Mouse (Mus musculus): ENCODE data around the gene Zic4.

The Zic4 gene

DNA sequence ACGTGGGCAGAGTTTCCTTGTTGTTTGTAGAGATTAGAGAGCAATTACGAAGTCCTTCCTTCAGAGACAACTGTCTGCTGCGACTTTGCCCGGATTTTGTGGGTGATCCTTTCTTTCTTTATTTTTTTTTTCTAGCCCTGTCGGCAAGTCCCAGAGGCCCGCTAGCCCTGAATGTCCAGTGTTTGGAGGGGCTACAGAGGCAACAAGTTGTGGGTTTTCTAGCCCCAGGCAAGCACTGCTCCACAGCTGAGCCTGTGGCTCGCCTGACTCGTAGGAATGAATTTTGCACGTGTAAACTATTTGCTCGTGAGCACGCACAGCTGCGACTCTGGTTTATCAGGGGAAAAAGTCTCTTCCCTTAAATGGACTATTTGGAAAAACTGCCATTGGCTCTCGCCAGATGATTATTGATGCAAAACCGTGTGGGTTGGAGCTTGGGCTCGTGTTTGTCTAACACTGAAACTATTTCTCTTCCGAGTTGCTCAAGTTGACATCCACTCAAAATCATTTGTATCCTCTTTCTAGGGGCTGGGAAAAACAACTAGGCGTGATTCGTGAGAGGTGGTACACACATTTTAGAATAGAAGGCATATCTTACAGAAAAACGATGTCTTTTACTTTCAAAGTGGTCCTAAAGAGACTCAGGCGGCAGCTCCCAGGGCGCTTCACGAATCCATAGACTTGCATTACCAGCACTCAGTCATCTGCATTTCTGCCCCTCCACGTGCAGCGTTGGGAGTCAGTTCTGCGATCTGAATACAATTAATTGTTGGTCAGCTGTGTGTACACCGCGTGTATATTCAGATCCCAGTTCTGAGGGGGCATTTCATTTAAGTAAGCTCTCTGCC, 42.9 kb downstream of the Zic4 start:
- no peak for DNase-seq (ENCODE audit: low read depth)

- DNase-seq (ENCODE audit: low read depth) = no peak
Observed at GRCm38 (mm10) chr9:91405753-91406178, 43.6 kb downstream of the Zic4 start.

DNA sequence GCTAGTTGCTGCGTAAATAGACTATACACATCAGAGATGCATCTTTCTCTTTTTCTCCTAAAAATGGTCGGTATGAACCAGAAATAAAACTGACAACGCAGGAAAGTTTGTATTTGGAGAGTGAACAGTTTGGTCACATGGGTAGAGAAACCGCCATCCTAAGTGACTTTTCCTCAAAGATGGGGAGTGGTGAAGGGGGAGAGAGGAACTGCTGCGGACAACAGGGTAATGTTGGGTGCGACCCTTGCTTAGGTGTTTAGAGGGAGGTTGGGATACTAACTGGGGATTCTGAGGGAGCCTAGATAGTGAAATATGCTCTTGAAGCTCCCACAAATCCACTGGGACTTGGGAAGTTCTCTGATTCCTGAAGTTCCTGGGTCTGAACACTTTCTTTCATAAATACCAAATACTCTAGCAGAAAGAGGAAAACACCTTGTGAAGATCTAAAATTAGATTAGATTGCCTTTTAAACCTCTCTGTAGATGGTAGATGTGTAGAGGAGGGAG, 44.1 kb downstream of the Zic4 start:
- no peak for DNase-seq (ENCODE audit: low read depth)

DNA sequence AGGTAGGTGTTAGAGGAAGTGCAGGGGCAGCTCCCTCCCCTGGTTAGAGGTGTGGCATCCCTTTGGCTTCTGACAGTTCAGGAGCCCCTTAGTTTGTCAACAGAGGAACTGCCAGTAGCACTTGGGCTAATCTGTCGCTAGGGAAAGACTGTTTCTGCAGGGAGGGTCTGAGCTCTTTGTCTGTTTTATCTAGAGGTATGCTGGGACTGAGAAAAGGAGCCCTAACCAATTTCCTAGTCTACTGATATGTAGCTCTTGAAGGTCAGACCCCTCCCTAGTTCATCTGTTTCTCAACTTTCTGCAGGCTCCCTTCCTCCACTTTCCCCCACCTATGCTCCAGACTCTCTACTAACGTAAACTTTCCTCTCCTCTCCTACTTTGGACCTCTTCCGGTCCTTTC, 47.6 kb downstream of the Zic4 start:
- no peak for DNase-seq (ENCODE audit: low read depth)

DNA sequence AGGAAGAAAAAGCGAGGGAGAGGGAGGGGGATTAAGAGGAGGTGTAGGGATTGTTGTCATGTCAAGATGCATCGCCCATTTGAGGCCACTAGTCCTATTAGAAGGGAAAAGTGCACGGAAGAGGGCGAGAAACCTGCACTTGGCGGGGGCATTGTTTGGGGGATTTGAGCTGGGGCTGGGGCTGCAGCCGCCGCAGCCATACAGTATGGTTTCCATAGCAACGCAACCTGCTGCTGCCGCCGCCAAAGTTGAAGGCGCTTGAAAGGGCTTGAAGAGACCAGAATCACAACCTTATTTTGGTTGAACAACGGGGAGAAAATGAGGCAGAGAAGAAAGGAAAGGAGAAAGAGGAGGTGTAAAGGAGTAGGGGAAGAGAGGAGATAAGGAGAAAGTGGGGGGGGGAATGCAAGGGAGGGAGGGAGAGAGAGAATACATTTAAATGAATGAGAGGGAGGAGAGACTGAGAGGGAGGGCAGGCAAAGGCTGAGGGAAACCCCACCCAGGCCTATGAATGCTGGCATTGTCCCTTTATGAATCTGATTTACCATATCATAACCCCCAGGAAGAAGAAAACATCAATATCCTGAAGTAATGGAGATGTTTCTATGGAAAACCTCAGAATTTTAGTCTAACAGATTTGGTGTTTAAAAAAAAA, 51.9 kb downstream of the Zic4 start:
- DNase-seq (ENCODE audit: low read depth) = no peak

GRCm38 (mm10) chr9:91420441-91420840, 58.2 kb downstream of the Zic4 start:
- DNase-seq (ENCODE audit: low read depth) = no peak

Measured in c-Kit-positive CD71-positive TER-119-negative erythroid progenitor cells, embryonic 14.5 days (primary cell).